27 mouse cellular contexts compared by ENCODE assay signal in the genomic region with DNA sequence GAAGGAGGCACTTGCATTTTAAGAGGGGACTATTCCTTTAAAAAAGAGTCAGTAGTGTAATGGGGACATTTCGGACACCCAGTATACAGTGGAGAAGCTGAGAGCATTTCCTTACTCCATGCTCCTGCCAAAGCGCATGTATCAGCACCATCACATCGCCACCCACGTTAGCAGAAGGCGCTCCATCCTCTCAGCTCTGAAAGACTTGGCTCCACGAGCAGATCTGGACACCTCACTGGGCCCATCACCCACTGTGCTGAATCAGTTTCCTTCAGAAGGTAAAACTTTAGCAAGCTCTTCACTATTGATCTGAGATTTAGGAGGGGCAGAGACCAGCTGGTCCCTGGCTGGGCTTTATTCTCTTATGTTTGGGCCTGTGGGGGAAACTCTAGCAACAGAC.
DNase-seq lines count a peak whose midpoint lies in the region; ATAC-seq lines count a peak whose summit lies in the region.
"Had no signal": no experiment of that assay in that cellular context is flagged by ENCODE, and none has a peak within 500 bp of the region (broad histone marks: within the 10 kb centered on the region; RNA-seq: fewer than 3 reads in every experiment).

No protein-coding gene starts in this region.

- peak; percentile 39 for DNase-seq in left cerebral cortex, adult 11 months (ENCODE audit: low spot score)
- no peak for DNase-seq in left cerebral cortex, postnatal 4 days
- DNase-seq in layer of hippocampus, adult 9-11 months, result peak; percentile 64
- peak; percentile 49 to 94 for DNase-seq in left cerebral cortex, postnatal 25 days (ENCODE audit: low spot score in 2 of 2)
- peak; percentile 71 for DNase-seq in telencephalon, adult 2 months (ENCODE audit: low read depth, low spot score)
- no peak for DNase-seq in ovary, postnatal 36 days (ENCODE audit: low spot score)
- no peak for DNase-seq in forebrain, embryonic 14.5 days (ENCODE audit: low spot score)
- DNase-seq in kidney, postnatal 14 days, result no peak
- DNase-seq: adrenal gland, postnatal 10 days; cerebellum, postnatal 10 days; forebrain, postnatal 0 days; gastrocnemius, postnatal 10 days; heart, adult 18-20 months; heart, postnatal 4 days; kidney, adult 11 months; kidney, postnatal 10 days; liver, postnatal 0 days; lung, postnatal 14 days; midbrain, embryonic 14.5 days had no signal

- intact Hi-C loops in left cerebral cortex, postnatal 4 days (cut with DNase I), result no loop called here
- intact Hi-C loops in left cerebral cortex, postnatal 25 days (cut with DNase I), result no loop called here

- H3K36me3 ChIP-seq in forebrain, embryonic 14.5 days (ENCODE audit: control insufficient read depth, insufficient read depth, low read length), result no peaks in the 10 kb centered on the region
- H3K36me3 ChIP-seq: embryonic facial prominence, embryonic 13.5 days; G1E; heart, embryonic 13.5 days; neural tube, embryonic 13.5 days; stomach, embryonic 15.5 days had no signal

- H3K27ac ChIP-seq in forebrain, embryonic 14.5 days (ENCODE audit: low read depth, low read length), result no peak overlapping the region
- H3K27ac ChIP-seq: embryonic facial prominence, embryonic 13.5 days; heart, embryonic 13.5 days; neural tube, embryonic 13.5 days; stomach, embryonic 15.5 days had no signal

- no peak overlapping the region for H3K4me3 ChIP-seq in forebrain, embryonic 14.5 days (ENCODE audit: low read depth, low read length)
- H3K4me3 ChIP-seq: embryonic facial prominence, embryonic 13.5 days; heart, embryonic 13.5 days; megakaryocyte, embryonic 14.5 days; neural tube, embryonic 13.5 days; stomach, embryonic 15.5 days had no signal

- no peaks in the 10 kb centered on the region for H3K9me3 ChIP-seq in forebrain, embryonic 14.5 days (replicated peaks; ENCODE audit: control insufficient read depth, low read length)
- H3K9me3 ChIP-seq: embryonic facial prominence, embryonic 13.5 days; heart, embryonic 13.5 days; neural tube, embryonic 13.5 days; stomach, embryonic 15.5 days had no signal

- no peak overlapping the region for H3K9ac ChIP-seq in forebrain, embryonic 14.5 days (ENCODE audit: low read length)
- H3K9ac ChIP-seq: embryonic facial prominence, embryonic 13.5 days; forebrain, postnatal 0 days; heart, embryonic 13.5 days; liver, postnatal 0 days; neural tube, embryonic 13.5 days; stomach, embryonic 15.5 days had no signal

- no peak for ATAC-seq in forebrain, embryonic 14.5 days
- ATAC-seq: activated CD4-positive, CD25-positive, alpha-beta regulatory T cell, adult 4 months; forebrain, postnatal 0 days; hindbrain, embryonic 16.5 days; liver, postnatal 0 days had no signal

- WGBS in forebrain, embryonic 14.5 days, result 85% methylated on average over 6 of the region's 6 CpGs

- no peaks in the 10 kb centered on the region for H3K27me3 ChIP-seq in forebrain, embryonic 14.5 days (replicated peaks; ENCODE audit: control insufficient read depth, insufficient read depth, low read length)
- H3K27me3 ChIP-seq: embryonic facial prominence, embryonic 13.5 days; heart, embryonic 13.5 days; megakaryocyte, embryonic 14.5 days; neural tube, embryonic 13.5 days; stomach, embryonic 15.5 days had no signal

- no peaks in the 10 kb centered on the region for H3K4me1 ChIP-seq in forebrain, embryonic 14.5 days (ENCODE audit: control insufficient read depth, insufficient read depth, low read length)
- H3K4me1 ChIP-seq: embryonic facial prominence, embryonic 13.5 days; heart, embryonic 13.5 days; megakaryocyte, embryonic 14.5 days; neural tube, embryonic 13.5 days; stomach, embryonic 15.5 days had no signal

- H3K4me2 ChIP-seq in forebrain, embryonic 14.5 days (ENCODE audit: low read length), result no peak overlapping the region
- H3K4me2 ChIP-seq: embryonic facial prominence, embryonic 13.5 days; heart, embryonic 13.5 days; neural tube, embryonic 13.5 days; stomach, embryonic 15.5 days had no signal

Comparison
In these comparisons a context has a peak if more than half of its experiments do, and no peak if none do; other contexts are left out.
1. DNase-seq: peak in left cerebral cortex, adult 11 months (single experiment), layer of hippocampus, adult 9-11 months (single experiment), left cerebral cortex, postnatal 25 days (2 of 2) and telencephalon, adult 2 months (single experiment); none in left cerebral cortex, postnatal 4 days (single experiment), ovary, postnatal 36 days (single experiment), forebrain, embryonic 14.5 days (single experiment) and kidney, postnatal 14 days (single experiment).